Mouse (Mus musculus) megakaryocyte, embryonic 14.5 days (primary cell): ENCODE measurements around the gene Cntfr. TPM values are rescaled to one million over a fixed set of nuclear protein-coding genes. Genes with fewer than 3 reads are reported as not detected.
"Not testable (repeated sequence)": the region's sequence is repeated elsewhere in the genome, so short reads cannot be mapped to it uniquely, and the experiment has no call there.

Experiments
- H3K27me3 ChIP-seq: replicated peaks from 2 replicates; pipeline ENCODE3; 2012; ENCODE audit warnings: inconsistent platforms
- H3K36me3 ChIP-seq: replicated peaks from 2 replicates; pipeline ENCODE3; 2012; ENCODE audit warnings: low read length, inconsistent platforms, mixed read lengths
- H3K4me1 ChIP-seq: 2 replicates; pipeline ENCODE4 v1.6.1; 2012; ENCODE audit warnings: inconsistent platforms
- H3K4me3 ChIP-seq: replicated peaks from 2 replicates; pipeline ENCODE3; 2012; ENCODE audit warnings: moderate library complexity, mild to moderate bottlenecking, inconsistent platforms
- H3K9me3 ChIP-seq: 2 replicates; pipeline ENCODE4 v1.6.1; 2012; ENCODE audit warnings: inconsistent platforms
- FLI1 ChIP-seq: IDR thresholded peaks from 2 replicates; pipeline ENCODE4 v1.6.1; 2012; ENCODE audit warnings: low read length, inconsistent platforms, mixed read lengths
- GATA1 ChIP-seq: IDR thresholded peaks from 3 replicates; pipeline ENCODE4 v1.6.1; 2012; ENCODE audit warnings: mixed read lengths, low read length, inconsistent platforms, borderline replicate concordance
- polyA plus RNA-seq: library from polyadenylated mRNA; stranded (reverse); fragments of >175 nt; gene quantifications from 2 replicates; pipeline ENCODE4 v1.2.3, GENCODE M21; 2012; ENCODE audit warnings: low replicate concordance; ENCODE audit not compliant: insufficient read depth

Cntfr gene
- polyA plus RNA-seq, 1 experiment = 3.6 TPM

DNA sequence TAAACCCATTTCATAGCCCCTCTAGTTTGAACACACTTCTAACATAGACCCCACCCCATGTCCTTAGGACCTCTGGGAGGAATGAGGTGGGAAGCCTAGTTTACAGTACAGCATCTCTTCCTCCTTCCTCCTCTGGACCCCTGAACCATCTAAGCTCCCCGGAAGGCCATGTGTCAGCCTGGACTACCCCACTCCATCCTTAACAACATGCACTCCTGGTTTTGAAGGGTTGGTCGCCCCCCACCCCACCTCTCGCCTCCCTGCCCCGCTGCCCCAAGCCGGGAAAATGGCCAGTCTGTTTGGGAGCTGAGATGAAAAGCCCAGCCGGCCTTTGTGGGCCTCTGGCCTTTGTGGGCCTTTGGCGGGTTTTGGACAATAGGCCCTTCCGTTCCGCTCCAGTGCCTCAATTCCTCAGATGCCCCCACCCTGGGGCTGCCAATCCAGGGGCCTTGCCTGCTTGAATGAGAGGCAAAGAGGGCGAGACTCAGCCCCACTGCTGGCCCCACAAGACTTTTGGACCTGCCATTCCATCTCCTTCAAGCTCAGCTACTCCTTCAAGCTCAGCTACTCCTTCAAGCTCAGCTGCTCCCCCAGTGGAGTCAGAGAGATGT lies 10.9 kb downstream of the Cntfr start:
- H3K27me3 ChIP-seq = peaks cover 17% of the 10 kb centered on the region
- not testable (repeated sequence) for H3K36me3 ChIP-seq, H3K9me3 ChIP-seq, H3K4me3 ChIP-seq, H3K4me1 ChIP-seq

DNA sequence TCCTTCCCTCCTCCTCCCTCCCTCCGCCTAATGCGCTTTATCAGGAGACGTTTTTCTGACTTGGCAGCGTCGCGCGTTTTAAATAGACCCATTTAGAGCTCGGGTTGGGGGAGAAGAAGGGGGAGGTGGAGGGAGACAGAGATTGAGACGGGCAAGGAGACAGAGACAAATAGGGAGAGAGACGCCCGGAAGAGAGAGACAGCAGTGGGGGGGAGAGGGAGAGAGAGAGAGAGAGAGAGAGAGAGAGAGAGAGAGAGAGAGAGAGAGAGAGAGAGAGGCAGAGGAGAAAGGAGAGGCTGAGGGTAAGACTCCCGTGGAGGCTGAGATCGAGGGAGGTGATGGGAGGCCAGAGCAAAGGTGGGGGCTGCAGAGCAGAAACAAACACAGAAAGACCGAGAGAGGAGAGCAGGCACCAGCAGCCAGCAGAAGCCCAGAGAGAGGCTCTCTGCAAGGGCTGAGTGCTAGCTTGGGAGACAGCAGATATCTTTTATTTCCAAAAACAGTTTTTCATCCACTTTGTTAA lies 11.9 kb downstream of the Cntfr start:
- H3K9me3 ChIP-seq, H3K4me3 ChIP-seq, H3K36me3 ChIP-seq, H3K4me1 ChIP-seq: not testable (repeated sequence)
- H3K27me3 ChIP-seq = peaks cover 26% of the 10 kb centered on the region

DNA sequence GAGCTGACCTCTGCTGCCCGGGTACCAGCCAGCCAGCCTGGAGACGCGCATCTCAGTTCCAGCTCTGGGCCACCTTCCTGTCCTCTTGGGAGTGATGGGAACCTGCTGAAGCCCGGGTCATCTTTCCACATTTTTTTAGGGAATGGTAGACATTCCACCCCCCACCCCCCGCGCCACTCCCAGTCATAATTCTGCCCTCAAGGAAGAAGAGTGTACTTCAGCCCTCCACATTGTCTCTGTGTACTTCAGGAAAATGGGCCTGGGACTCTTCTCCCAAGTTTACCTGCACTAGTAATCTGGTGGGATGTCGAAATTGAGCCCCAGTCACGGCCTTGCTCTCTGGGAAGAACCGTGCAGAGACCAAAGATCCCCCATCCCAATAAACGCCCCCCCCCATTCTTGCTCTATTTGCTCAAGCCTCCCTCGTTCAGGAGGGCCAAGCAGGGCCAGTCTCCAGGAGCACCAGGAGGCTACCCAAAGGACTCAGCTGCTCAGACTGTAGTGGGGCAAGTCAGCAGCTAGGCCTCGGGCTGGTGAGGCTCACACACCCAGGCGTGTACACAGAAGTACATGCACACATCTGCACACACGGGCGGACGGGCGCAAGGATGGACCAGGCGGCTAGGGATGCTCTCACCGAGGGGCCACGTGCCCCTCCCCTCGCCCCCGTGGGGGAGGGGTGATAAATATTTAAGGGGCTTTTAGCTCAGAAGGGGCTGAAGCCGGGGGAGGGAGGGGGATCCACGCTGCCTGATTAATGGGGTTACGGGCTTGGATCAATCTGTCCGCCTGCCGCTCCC lies 12.6 kb downstream of the Cntfr start:
- H3K4me1 ChIP-seq, H3K36me3 ChIP-seq, H3K9me3 ChIP-seq, H3K4me3 ChIP-seq: not testable (repeated sequence)
- peaks cover 32% of the 10 kb centered on the region for H3K27me3 ChIP-seq

DNA sequence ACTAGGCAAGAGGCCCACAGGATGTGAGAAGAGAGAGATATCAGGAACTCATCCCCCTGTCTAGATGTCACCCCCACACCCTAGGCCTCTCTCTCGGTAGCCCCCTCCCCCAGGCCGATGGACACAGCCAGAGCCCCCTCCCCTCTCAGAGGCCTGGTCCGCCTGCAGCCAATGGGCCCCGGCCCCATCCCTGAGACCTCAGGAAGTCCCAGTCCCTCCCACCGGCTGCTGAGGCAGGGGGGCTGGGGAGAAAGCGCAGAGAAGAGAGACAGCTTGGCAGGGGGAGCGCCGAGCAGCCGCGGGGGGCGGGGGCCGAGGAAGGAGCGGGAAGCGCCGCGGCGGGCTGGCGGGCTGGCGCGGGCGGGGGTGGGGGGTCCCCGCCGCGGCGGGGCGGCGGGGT lies 13.6 kb downstream of the Cntfr start:
- H3K4me1 ChIP-seq, H3K9me3 ChIP-seq, H3K36me3 ChIP-seq, H3K4me3 ChIP-seq: not testable (repeated sequence)
- H3K27me3 ChIP-seq = peaks cover 42% of the 10 kb centered on the region

DNA sequence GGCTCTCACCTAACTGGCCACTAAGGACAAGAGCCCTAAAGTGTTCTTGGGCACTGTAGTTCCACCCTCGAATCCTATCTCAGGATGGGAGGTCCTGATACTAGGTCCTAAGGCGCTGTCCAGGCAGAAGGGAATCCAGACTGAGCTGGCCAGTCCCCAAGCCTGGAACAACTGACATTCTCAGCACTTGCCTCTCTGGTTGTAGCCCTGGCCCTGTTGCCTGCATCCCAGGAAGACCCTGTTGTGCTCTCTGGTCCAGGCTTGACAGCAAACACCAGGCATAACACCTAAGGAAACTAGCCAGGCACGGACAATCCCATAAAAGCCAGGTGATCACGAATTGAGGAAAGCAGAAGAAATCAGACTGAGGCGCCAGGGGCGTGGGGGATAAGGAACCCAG lies 14.1 kb downstream of the Cntfr start:
- TF ChIP-seq GATA1 (no peak), FLI1 (no peak)
- Histone ChIP-seq H3K4me3 (no peak overlapping the region), H3K9me3 (no peaks in the 10 kb centered on the region), H3K4me1 (no peaks in the 10 kb centered on the region), H3K36me3 (no peaks in the 10 kb centered on the region), H3K27me3 (peaks cover 47% of the 10 kb centered on the region)

DNA sequence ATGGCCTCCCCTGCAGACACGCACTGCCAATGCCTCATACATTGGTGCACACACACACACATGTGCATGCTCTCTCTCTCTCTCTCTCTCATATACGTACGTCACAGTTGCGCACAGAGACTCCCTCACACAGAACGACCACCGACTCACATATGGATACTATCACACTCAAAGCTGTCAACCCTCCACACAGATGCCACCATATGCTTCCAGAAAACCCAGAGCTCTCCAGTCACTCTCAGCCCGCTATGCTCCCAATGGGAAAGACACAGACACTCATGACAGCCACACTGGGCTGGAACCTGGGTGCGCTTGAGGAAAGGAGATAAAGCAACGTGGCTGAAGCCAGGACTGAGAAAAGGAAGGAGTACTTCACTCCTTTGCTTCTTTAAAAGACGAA lies 14.9 kb downstream of the Cntfr start:
- TF ChIP-seq GATA1 (no peak), FLI1 (no peak)
- Histone ChIP-seq H3K27me3 (peaks cover 54% of the 10 kb centered on the region), H3K4me1 (no peaks in the 10 kb centered on the region), H3K4me3 (peak overlapping the region; percentile 48), H3K36me3 (no peaks in the 10 kb centered on the region), H3K9me3 (no peaks in the 10 kb centered on the region)

DNA sequence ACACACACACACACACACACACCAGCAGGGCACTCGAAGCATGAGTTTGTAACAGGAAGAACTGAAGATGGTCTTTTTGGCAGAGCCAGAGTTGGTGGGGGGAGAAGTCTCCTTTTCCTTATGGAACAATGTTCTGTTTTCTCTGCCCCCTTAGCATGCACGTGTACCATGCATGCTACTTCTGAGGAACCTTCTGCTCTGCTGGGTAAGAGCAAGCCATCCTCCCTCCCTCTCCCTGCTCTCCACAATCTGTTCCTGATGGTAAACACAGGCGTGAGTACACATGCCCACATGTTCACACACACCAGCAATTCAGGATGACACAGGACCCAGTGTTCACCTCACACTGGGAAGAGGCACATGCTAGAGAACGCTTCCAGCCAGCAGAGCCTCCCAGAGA lies 15.7 kb downstream of the Cntfr start:
- Histone ChIP-seq H3K4me3 (no peak overlapping the region), H3K9me3 (no peaks in the 10 kb centered on the region), H3K27me3 (peaks cover 61% of the 10 kb centered on the region), H3K4me1 (no peaks in the 10 kb centered on the region), H3K36me3 (no peaks in the 10 kb centered on the region)
- TF ChIP-seq FLI1 (no peak), GATA1 (no peak)

DNA sequence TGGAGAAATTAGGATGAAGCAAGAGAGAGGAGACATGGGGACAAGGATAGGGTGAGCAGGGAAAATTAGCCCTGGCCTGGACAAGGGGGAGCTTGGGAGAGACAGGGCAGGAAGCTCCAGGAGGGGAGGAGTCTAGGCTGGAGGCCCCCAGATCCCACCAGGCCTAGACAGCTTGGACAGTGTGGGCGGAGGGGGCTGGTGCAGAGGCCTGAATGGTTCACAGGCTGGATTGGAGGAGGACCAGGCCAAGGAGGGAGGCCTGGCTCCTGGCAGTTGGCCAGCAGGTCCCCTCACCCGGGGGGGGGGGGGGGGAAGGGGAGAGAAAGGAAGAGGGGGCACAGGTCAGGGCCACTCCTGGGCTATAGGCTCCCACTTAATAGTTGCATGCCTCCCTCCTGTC lies 17.6 kb downstream of the Cntfr start:
- TF ChIP-seq GATA1 (no peak), FLI1 (no peak)
- Histone ChIP-seq H3K27me3 (peaks cover 77% of the 10 kb centered on the region), H3K9me3 (no peaks in the 10 kb centered on the region)

DNA sequence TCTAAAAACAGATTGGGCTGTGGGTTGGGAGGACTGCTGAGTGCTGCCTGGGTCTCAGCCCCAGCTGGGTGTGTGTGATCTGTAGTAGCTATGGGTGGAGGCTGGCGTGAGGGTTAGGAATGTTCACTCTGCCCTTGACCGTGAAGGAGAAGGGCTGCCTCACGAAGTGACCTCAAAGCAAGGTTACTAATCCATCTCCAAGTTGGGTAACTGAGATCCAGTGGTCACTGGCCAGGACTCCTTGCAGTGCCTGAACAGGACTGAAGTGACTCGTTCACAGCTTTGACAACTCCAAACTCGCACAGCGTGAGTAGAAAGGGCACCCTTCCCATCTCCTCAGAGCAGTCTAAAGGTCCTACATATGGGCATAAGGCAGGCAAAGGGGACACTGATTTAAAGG lies 18.0 kb downstream of the Cntfr start:
- H3K9me3 ChIP-seq = no peaks in the 10 kb centered on the region
- H3K4me1 ChIP-seq = no peaks in the 10 kb centered on the region
- H3K4me3 ChIP-seq = no peak overlapping the region
- TF ChIP-seq FLI1 = no peak
- H3K36me3 ChIP-seq = no peaks in the 10 kb centered on the region
- peaks cover 81% of the 10 kb centered on the region for H3K27me3 ChIP-seq

More for the DNA sequence above, 17.6 kb downstream of the Cntfr start:
- H3K4me3 ChIP-seq = no peak overlapping the region
- H3K4me1 ChIP-seq = no peaks in the 10 kb centered on the region
- no peaks in the 10 kb centered on the region for H3K36me3 ChIP-seq

DNA sequence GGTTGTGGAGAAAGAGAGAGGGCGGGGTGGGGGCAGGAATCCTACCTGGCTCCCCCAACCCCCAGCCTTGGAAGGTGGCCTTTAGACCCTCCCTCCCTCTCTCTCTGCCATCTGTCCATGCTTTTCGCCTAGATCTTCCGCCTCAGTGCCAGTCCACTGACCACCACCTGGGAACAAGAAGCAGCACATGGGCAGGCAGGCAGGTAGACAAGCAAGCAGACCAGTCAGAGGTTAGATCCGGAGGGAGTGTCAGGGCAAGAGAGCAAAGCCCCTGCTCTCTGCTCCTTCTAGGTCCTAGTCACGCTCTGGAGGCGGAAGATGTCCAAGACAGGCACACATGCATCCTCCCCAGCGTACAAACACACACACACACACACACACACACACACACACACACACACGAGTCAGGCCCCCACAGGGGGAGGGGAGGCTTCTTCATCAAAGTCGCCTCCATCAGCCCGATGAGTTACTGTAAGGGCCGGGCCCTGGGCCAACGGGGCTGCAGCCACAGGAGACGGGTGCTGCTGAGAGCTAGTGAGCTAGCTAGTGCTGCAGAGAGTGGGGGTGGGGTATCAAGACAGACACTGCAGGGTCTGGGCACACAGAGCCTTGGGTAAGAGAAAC lies 19.8 kb downstream of the Cntfr start:
- TF ChIP-seq GATA1 = no peak
- no peak for TF ChIP-seq FLI1
- no peak overlapping the region for H3K4me3 ChIP-seq
- peaks cover 89% of the 10 kb centered on the region for H3K27me3 ChIP-seq
- no peaks in the 10 kb centered on the region for H3K36me3 ChIP-seq
- H3K9me3 ChIP-seq = no peaks in the 10 kb centered on the region
- no peaks in the 10 kb centered on the region for H3K4me1 ChIP-seq
